Mouse (Mus musculus): ENCODE data around the gene Gm17175. TPM values are rescaled to one million over a fixed set of nuclear protein-coding genes. Genes with fewer than 3 reads are reported as not detected.

The Gm17175 gene
- polyA plus RNA-seq (2014; fragmentation: Illumina TruSeq; extraction: RNeasy Lipid Tissue Mini Kit (QIAGEN cat#74804); ENCODE audit: low read depth, low replicate concordance) = 1.7 TPM

GRCm38 (mm10) chr14:51573963-51574362 lies at the start of gene Gm17175:
Gene Gm17175 (minus strand): TSS chr14:51574063.

GRCm38 (mm10) chr14:51611210-51611609 lies 37.3 kb upstream of the Gm17175 start, which contains the start of gene Gm17078:
Gene Gm17078 (minus strand): TSS chr14:51611310.

DNA sequence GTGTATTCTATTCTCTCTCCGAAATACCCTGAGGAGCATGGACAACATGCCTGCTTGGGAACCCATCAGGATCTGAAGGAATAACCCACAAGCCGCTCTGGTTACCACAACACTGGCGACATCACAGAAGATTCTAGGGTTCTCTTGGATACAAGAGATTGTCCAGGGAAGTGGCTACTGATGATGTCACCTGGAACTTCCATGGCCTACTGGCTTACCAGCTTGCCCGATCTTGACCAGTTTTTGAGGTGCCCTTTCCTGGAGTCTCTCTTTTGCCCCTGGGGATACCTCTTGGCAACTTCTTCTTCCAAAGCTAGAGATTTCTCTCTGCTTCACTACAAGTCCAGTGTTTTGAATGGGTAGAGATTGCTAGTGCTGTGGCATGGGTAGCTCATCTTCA lies 18.2 kb upstream of the Gm17175 start, which contains the start of gene Gm17174:
Gene Gm17174, minus strand, starts transcription at position 101 of the 400 bp plus-strand sequence.

GRCm38 (mm10) chr14:51552490-51552889 lies 21.4 kb downstream of the Gm17175 start, which contains the start of gene Gm5622:
Gene Gm5622 (plus strand): TSS chr14:51552790.

Other genes with a start within 250 kb of the Gm17175 start
- not detected for gene Gm7247, start 212.3 kb downstream of the Gm17175 start, polyA plus RNA-seq (2014; fragmentation: Illumina TruSeq; extraction: RNeasy Lipid Tissue Mini Kit (QIAGEN cat#74804); ENCODE audit: low read depth, low replicate concordance)
- 0.98 TPM for gene Vmn2r88, start 163.2 kb downstream of the Gm17175 start, polyA plus RNA-seq (2014; fragmentation: Illumina TruSeq; extraction: RNeasy Lipid Tissue Mini Kit (QIAGEN cat#74804); ENCODE audit: low read depth, low replicate concordance)
- gene Vmn2r89, start 122.2 kb downstream of the Gm17175 start, polyA plus RNA-seq (2014; fragmentation: Illumina TruSeq; extraction: RNeasy Lipid Tissue Mini Kit (QIAGEN cat#74804); ENCODE audit: low read depth, low replicate concordance) = 0.03 TPM
- 12.6 TPM for gene Gm5622, start 21.3 kb downstream of the Gm17175 start, polyA plus RNA-seq (2014; fragmentation: Illumina TruSeq; extraction: RNeasy Lipid Tissue Mini Kit (QIAGEN cat#74804); ENCODE audit: low read depth, low replicate concordance)
- 7.3 TPM for gene Gm17174, start 18.1 kb upstream of the Gm17175 start, polyA plus RNA-seq (2014; fragmentation: Illumina TruSeq; extraction: RNeasy Lipid Tissue Mini Kit (QIAGEN cat#74804); ENCODE audit: low read depth, low replicate concordance)
- 0.90 TPM for gene Gm17078, start 37.2 kb upstream of the Gm17175 start, polyA plus RNA-seq (2014; fragmentation: Illumina TruSeq; extraction: RNeasy Lipid Tissue Mini Kit (QIAGEN cat#74804); ENCODE audit: low read depth, low replicate concordance)
- 113 TPM for gene Gm4181, start 61.6 kb upstream of the Gm17175 start, polyA plus RNA-seq (2014; fragmentation: Illumina TruSeq; extraction: RNeasy Lipid Tissue Mini Kit (QIAGEN cat#74804); ENCODE audit: low read depth, low replicate concordance)
- 4.2 TPM for gene Gm17079, start 121.4 kb upstream of the Gm17175 start, polyA plus RNA-seq (2014; fragmentation: Illumina TruSeq; extraction: RNeasy Lipid Tissue Mini Kit (QIAGEN cat#74804); ENCODE audit: low read depth, low replicate concordance)
- 207 TPM for gene Gm5800, start 143.1 kb upstream of the Gm17175 start, polyA plus RNA-seq (2014; fragmentation: Illumina TruSeq; extraction: RNeasy Lipid Tissue Mini Kit (QIAGEN cat#74804); ENCODE audit: low read depth, low replicate concordance)
- gene Ang4, start 199.5 kb upstream of the Gm17175 start, polyA plus RNA-seq (2014; fragmentation: Illumina TruSeq; extraction: RNeasy Lipid Tissue Mini Kit (QIAGEN cat#74804); ENCODE audit: low read depth, low replicate concordance) = 0.34 TPM
- gene AY358078, start 226.0 kb upstream of the Gm17175 start, polyA plus RNA-seq (2014; fragmentation: Illumina TruSeq; extraction: RNeasy Lipid Tissue Mini Kit (QIAGEN cat#74804); ENCODE audit: low read depth, low replicate concordance) = 6.6 TPM

Measured in testis, adult 10 weeks (tissue).